Mouse (Mus musculus): ENCODE data around the gene Prkar2a. TPM values are rescaled to one million over a fixed set of nuclear protein-coding genes. Genes with fewer than 3 reads are reported as not detected.
"Not testable (repeated sequence)": the region's sequence is repeated elsewhere in the genome, so short reads cannot be mapped to it uniquely, and the experiment has no call there.

The Prkar2a gene
- 54.1 and 56.8 TPM in 2 replicates for polyA plus RNA-seq (2014; fragmentation: Nextera tagmentation; extraction: Ambion mirVana)

- peak; percentile 62 for DNase-seq (ENCODE audit: low spot score)
- no peak within 1 kb of the TSS for H3K4me3 ChIP-seq (ENCODE audit: low read depth, low read length)
- H3K4me2 ChIP-seq (ENCODE audit: low read depth, low read length, severe bottlenecking), result no peak within 1 kb of the TSS
- H3K9me3 ChIP-seq (ENCODE audit: control insufficient read depth, low read length), result no peaks in the 10 kb centered on the region
- H3K27ac ChIP-seq (ENCODE audit: low read depth, low read length), result peak within 1 kb of the TSS; percentile 12; the same call in 1 of the 2 replicates
- no peak within 1 kb of the TSS for H3K9ac ChIP-seq (ENCODE audit: low read length)
- ATAC-seq (replicated peaks; ENCODE audit: low FRiP score), result no peak
- H3K27me3 ChIP-seq (ENCODE audit: control insufficient read depth, insufficient read depth, low read length), result no peaks in the 10 kb centered on the region; the same call in 1 of the 2 replicates
- WGBS, result 13% methylated on average over 1 of the region's 1 CpGs
- H3K36me3 ChIP-seq (ENCODE audit: control insufficient read depth, insufficient read depth, low read length), result no peaks in the 10 kb centered on the region
- peaks cover 10% of the 10 kb centered on the region for H3K4me1 ChIP-seq (replicated peaks; ENCODE audit: control insufficient read depth, insufficient read depth, low read length)
Measured at GRCm38 (mm10) chr9:108689106-108689505, at the start of gene Prkar2a. TSS of gene Prkar2a (plus strand) at chr9:108689314.

- ATAC-seq (replicated peaks; ENCODE audit: low FRiP score) (no peak), DNase-seq (ENCODE audit: low spot score) (no peak)
- Histone ChIP-seq H3K27me3 (ENCODE audit: control insufficient read depth, insufficient read depth, low read length) (no peaks in the 10 kb centered on the region), H3K9me3 (ENCODE audit: control insufficient read depth, low read length) (no peaks in the 10 kb centered on the region), H3K4me2 (ENCODE audit: low read depth, low read length, severe bottlenecking) (no peak overlapping the region), H3K4me1 (replicated peaks; ENCODE audit: control insufficient read depth, insufficient read depth, low read length) (no peaks in the 10 kb centered on the region), H3K36me3 (ENCODE audit: control insufficient read depth, insufficient read depth, low read length) (no peaks in the 10 kb centered on the region; the same call in 1 of the 2 replicates), H3K27ac (ENCODE audit: low read depth, low read length) (no peak overlapping the region), H3K9ac (ENCODE audit: low read length) (no peak overlapping the region), H3K4me3 (ENCODE audit: low read depth, low read length) (no peak overlapping the region)
- WGBS, result 94% methylated on average over 2 of the region's 2 CpGs
Measured at GRCm38 (mm10) chr9:108639825-108640224, 49.3 kb upstream of the Prkar2a start.

- Histone ChIP-seq H3K27ac (ENCODE audit: low read depth, low read length) (0 out of 2 replicates have a peak overlapping the region, but pooled peaks have one; percentile 37), H3K36me3 (ENCODE audit: control insufficient read depth, insufficient read depth, low read length) (no peaks in the 10 kb centered on the region)
- no peak for ATAC-seq (replicated peaks; ENCODE audit: low FRiP score)
Measured at GRCm38 (mm10) chr9:108648166-108648565, 40.9 kb upstream of the Prkar2a start.

GRCm38 (mm10) chr9:108648611-108649560 is 40.2 kb upstream of the Prkar2a start, which contains the start of gene Arih2:
TSS of gene Arih2 (minus strand) at chr9:108649386.
- peak within 1 kb of the TSS; percentile 95 for H3K4me2 ChIP-seq (ENCODE audit: low read depth, low read length, severe bottlenecking)
- no peaks in the 10 kb centered on the region for H3K36me3 ChIP-seq (ENCODE audit: control insufficient read depth, insufficient read depth, low read length)
- peak within 1 kb of the TSS; percentile 83 for H3K9ac ChIP-seq (ENCODE audit: low read length)
- peaks cover 8% of the 10 kb centered on the region; the same call in 1 of the 2 replicates for H3K4me1 ChIP-seq (replicated peaks; ENCODE audit: control insufficient read depth, insufficient read depth, low read length)
- peak within 1 kb of the TSS; percentile 96 for H3K4me3 ChIP-seq (ENCODE audit: low read depth, low read length)
- H3K9me3 ChIP-seq (ENCODE audit: control insufficient read depth, low read length), result no peaks in the 10 kb centered on the region
- no peaks in the 10 kb centered on the region for H3K27me3 ChIP-seq (ENCODE audit: control insufficient read depth, insufficient read depth, low read length)
- WGBS, result under 1% methylated on average over 112 of the region's 112 CpGs
- peak within 1 kb of the TSS; percentile 37 for H3K27ac ChIP-seq (ENCODE audit: low read depth, low read length)
- ATAC-seq (replicated peaks; ENCODE audit: low FRiP score) (peak; percentile 99), DNase-seq (ENCODE audit: low spot score) (peak; percentile 94)

More at GRCm38 (mm10) chr9:108648166-108648565, 40.9 kb upstream of the Prkar2a start:
- Histone ChIP-seq H3K27me3 (ENCODE audit: control insufficient read depth, insufficient read depth, low read length) (no peaks in the 10 kb centered on the region), H3K9me3 (ENCODE audit: control insufficient read depth, low read length) (no peaks in the 10 kb centered on the region), H3K4me1 (replicated peaks; ENCODE audit: control insufficient read depth, insufficient read depth, low read length) (peaks cover 8% of the 10 kb centered on the region; the same call in 1 of the 2 replicates), H3K4me2 (ENCODE audit: low read depth, low read length, severe bottlenecking) (peak overlapping the region; percentile 95), H3K9ac (ENCODE audit: low read length) (peak overlapping the region; percentile 83), H3K4me3 (ENCODE audit: low read depth, low read length) (peak overlapping the region; percentile 96)
- no peak for DNase-seq (ENCODE audit: low spot score)
- WGBS, result 53% methylated on average over 10 of the region's 10 CpGs

GRCm38 (mm10) chr9:108649561-108650440 is 39.3 kb upstream of the Prkar2a start:
- 34% methylated on average over 29 of the region's 29 CpGs for WGBS

GRCm38 (mm10) chr9:108654566-108655464 is 34.3 kb upstream of the Prkar2a start:
- peaks cover 4% of the 10 kb centered on the region; the same call in 1 of the 2 replicates for H3K4me1 ChIP-seq (replicated peaks; ENCODE audit: control insufficient read depth, insufficient read depth, low read length)
- H3K27ac ChIP-seq (ENCODE audit: low read depth, low read length), result no peak overlapping the region
- 80% methylated on average over 10 of the region's 10 CpGs for WGBS
- DNase-seq (ENCODE audit: low spot score) (no peak), ATAC-seq (replicated peaks; ENCODE audit: low FRiP score) (no peak)
- H3K9ac ChIP-seq (ENCODE audit: low read length), result no peak overlapping the region
- H3K9me3 ChIP-seq (ENCODE audit: control insufficient read depth, low read length), result no peaks in the 10 kb centered on the region
- no peaks in the 10 kb centered on the region for H3K27me3 ChIP-seq (ENCODE audit: control insufficient read depth, insufficient read depth, low read length)
- no peak overlapping the region for H3K4me2 ChIP-seq (ENCODE audit: low read depth, low read length, severe bottlenecking)
- H3K36me3 ChIP-seq (ENCODE audit: control insufficient read depth, insufficient read depth, low read length), result no peaks in the 10 kb centered on the region
- no peak overlapping the region for H3K4me3 ChIP-seq (ENCODE audit: low read depth, low read length)

More at GRCm38 (mm10) chr9:108649561-108650440, 39.3 kb upstream of the Prkar2a start:
- Histone ChIP-seq H3K27ac (ENCODE audit: low read depth, low read length) (peak overlapping the region; percentile 37), H3K36me3 (ENCODE audit: control insufficient read depth, insufficient read depth, low read length) (no peaks in the 10 kb centered on the region), H3K9me3 (ENCODE audit: control insufficient read depth, low read length) (no peaks in the 10 kb centered on the region), H3K4me3 (ENCODE audit: low read depth, low read length) (peak overlapping the region; percentile 96), H3K27me3 (ENCODE audit: control insufficient read depth, insufficient read depth, low read length) (no peaks in the 10 kb centered on the region), H3K9ac (ENCODE audit: low read length) (peak overlapping the region; percentile 83), H3K4me1 (replicated peaks; ENCODE audit: control insufficient read depth, insufficient read depth, low read length) (peaks cover 8% of the 10 kb centered on the region; the same call in 1 of the 2 replicates), H3K4me2 (ENCODE audit: low read depth, low read length, severe bottlenecking) (peak overlapping the region; percentile 95)
- ATAC-seq (replicated peaks; ENCODE audit: low FRiP score) (no peak; the same call in 1 of the 2 replicates), DNase-seq (ENCODE audit: low spot score) (no peak)

- not testable (repeated sequence) for H3K27me3 ChIP-seq (ENCODE audit: control insufficient read depth, insufficient read depth, low read length); H3K4me1 ChIP-seq (replicated peaks; ENCODE audit: control insufficient read depth, insufficient read depth, low read length); H3K9me3 ChIP-seq (ENCODE audit: control insufficient read depth, low read length); H3K4me3 ChIP-seq (ENCODE audit: low read depth, low read length); H3K36me3 ChIP-seq (ENCODE audit: control insufficient read depth, insufficient read depth, low read length); H3K4me2 ChIP-seq (ENCODE audit: low read depth, low read length, severe bottlenecking); H3K27ac ChIP-seq (ENCODE audit: low read depth, low read length); H3K9ac ChIP-seq (ENCODE audit: low read length); ATAC-seq (replicated peaks; ENCODE audit: low FRiP score); DNase-seq (ENCODE audit: low spot score)
- WGBS, result 93% methylated on average over 7 of the region's 7 CpGs
Measured at GRCm38 (mm10) chr9:108655865-108656264, 33.2 kb upstream of the Prkar2a start.
